Mouse (Mus musculus): ENCODE measurements around the gene Cd5. TPM values are rescaled to one million over a fixed set of nuclear protein-coding genes. Genes with fewer than 3 reads are reported as not detected.
A peak's percentile ranks its signal among the peaks of the same experiment; 100 is the strongest.

The Cd5 gene
- total RNA-seq, 2 experiments from 2014 or later = 0.14 to 0.28 TPM

DNA sequence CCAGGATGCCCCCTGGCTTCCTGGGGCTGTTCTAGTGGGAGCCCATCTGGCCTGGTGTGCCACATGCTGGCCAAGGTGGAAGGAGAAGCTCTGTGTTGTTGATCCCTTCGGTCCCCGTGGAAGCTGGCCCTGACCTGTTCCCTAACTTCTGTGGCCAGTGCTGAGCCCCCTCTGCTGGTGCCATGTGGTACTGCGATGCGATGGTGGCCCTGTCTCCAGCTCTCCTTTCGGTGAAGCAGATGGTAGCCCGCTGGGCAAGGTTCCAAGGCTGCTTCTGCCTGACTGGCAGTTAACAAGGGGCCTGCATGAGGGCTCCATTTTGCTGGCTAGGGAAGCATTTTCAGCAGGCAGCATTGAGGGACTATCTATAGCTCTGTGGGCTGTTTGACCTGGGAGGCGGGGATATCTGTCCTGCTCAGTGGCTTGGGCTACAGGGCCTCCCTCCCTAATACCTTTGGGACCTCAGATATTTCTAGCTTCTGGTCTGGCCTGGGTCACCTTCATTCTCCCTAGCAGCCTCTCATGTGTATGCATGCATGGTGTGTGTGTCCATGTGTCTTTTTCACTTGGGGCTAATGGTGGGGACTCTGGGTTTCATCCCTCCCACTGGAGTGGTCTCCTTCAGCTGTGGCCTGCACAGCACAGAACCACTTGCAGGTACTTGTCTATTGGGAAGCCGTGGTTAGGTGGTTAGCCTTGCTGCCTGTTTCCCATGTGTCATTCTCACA, 29.3 kb downstream of the Cd5 start:
- intact Hi-C loops (cut with DNase I) = loop anchor here (1.0 kb wide), 1 partner anchor 31 kb away; the partner anchor contains the start of gene Pga5

GRCm38 (mm10) chr19:10708900-10709299, 29.9 kb downstream of the Cd5 start:
- intact Hi-C loops (cut with DNase I) = loop anchor here (1.0 kb wide), 2 partner anchors 31 to 44 kb away; partner anchors contain the start of gene Pga5

More for the DNA sequence above, 29.3 kb downstream of the Cd5 start:
- peak; percentile 94 to 97 for DNase-seq

DNA sequence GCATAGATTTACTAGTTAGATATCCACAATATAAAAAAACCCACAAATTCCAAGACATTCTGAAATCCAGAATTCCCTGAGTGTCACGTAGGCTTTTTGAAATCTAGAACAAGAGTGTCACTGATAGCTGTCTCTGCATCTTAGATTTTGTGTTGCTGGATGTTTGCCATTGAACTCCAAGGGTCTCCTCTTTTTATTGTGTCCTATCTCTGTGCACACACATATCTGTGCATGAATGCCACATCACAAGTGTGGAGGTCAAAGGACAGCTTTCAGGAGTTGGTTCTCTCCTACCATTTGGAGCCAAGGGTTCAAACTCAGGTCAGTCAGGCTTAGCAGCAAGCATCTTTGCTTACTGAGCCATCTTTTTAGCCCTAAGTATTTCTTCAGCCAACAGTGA, 30.9 kb downstream of the Cd5 start:
- DNase-seq = no peak
- intact Hi-C loops (cut with DNase I) = loop anchor here (1.0 kb wide), 1 partner anchor 43 kb away; no protein-coding TSS in a partner anchor

More at GRCm38 (mm10) chr19:10708900-10709299, 29.9 kb downstream of the Cd5 start:
- DNase-seq = no peak

GRCm38 (mm10) chr19:10707087-10707875, 31.5 kb downstream of the Cd5 start:
- intact Hi-C loops (cut with DNase I) = no loop called here
- no peak for DNase-seq

- intact Hi-C loops (cut with DNase I) = no loop called here
- no peak for DNase-seq
Observed at GRCm38 (mm10) chr19:10703470-10703869, 35.3 kb downstream of the Cd5 start.

GRCm38 (mm10) chr19:10702125-10702524, 36.7 kb downstream of the Cd5 start:
- intact Hi-C loops (cut with DNase I) = no loop called here
- DNase-seq = no peak

DNA sequence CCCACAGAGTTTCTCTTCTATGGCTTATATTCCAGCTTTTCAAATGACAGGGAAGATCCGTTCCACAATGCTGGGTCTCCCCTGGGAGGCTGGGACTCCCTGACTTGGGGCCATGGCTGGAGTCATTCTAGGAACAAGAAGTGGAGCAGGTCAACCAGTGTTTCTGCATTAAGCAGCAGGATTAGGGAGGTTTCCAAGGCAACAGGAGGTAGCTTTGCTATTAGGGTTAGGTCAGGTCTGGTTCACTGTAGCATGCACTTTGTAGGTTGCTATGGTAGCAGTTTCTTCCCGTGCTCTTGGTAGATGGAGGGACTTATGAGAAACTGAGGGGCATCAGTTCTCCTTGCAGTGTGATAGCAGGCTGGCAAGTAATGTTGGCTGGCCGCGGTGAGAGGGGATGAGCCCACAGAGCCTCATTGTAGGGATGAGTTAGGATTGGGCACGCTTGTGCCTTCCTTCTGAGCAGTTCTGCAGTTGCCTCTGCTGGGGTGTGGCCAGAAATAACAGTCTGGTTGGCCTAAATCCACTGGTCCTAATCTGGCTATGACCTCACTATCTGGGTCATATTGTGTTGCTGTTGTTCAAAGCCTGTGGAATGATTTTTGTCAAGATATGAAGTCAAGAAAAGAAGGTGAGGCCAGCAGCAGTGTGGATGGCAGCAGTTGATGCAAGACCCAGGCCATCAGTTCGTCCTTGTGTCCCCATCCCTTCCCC, 37.6 kb downstream of the Cd5 start:
- intact Hi-C loops (cut with DNase I) = no loop called here
- peak in 1 of 2 experiments; percentile 46 for DNase-seq

DNA sequence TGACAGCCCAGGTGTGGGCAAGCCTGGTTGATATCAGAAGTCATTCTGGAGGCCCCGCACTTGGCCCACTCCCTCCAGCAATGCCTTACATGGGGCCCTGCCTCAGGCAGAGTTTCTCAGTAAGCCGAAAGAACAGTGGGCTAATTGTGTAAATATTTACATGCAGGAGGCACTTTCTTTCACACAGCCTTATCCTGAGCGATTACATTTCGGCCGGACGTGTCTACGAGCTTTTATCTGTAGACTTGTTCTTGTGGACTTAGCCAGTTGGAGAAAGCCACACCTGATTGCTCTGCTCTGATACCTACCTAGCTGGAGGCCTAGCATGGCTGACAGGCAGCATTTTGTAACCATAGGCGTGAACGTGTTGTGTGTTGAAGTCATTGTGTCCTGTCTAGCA, 39.0 kb downstream of the Cd5 start:
- intact Hi-C loops (cut with DNase I) = no loop called here
- DNase-seq = no peak

- intact Hi-C loops (cut with DNase I) = no loop called here
- no peak for DNase-seq
Observed at GRCm38 (mm10) chr19:10698131-10698991, 40.4 kb downstream of the Cd5 start.

- intact Hi-C loops (cut with DNase I) = no loop called here
- DNase-seq = no peak
Observed at GRCm38 (mm10) chr19:10695801-10696200, 43.0 kb downstream of the Cd5 start.

GRCm38 (mm10) chr19:10693926-10694682, 44.7 kb downstream of the Cd5 start:
- DNase-seq = no peak
- intact Hi-C loops (cut with DNase I) = no loop called here

DNA sequence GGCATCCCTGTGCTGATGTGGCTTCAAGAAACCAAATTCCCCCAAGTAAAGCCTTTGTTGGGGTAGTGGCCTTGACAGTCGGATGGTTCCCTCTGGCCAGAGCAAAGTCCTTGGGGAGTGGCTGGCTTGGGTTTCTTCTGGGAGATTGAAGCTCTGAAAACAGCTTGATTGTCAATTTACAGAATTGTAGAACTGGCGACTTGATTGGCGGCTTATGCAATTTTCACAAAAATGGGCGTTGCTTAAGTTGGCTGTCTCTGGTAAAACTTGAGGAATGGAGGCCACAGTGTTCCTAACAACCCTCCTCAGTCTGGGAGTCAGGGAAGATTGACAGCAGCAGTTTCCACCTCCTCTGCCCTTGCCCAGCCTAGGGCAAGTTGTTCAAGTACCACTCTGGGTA, 46.4 kb downstream of the Cd5 start:
- DNase-seq = no peak
- intact Hi-C loops (cut with DNase I) = no loop called here

DNA sequence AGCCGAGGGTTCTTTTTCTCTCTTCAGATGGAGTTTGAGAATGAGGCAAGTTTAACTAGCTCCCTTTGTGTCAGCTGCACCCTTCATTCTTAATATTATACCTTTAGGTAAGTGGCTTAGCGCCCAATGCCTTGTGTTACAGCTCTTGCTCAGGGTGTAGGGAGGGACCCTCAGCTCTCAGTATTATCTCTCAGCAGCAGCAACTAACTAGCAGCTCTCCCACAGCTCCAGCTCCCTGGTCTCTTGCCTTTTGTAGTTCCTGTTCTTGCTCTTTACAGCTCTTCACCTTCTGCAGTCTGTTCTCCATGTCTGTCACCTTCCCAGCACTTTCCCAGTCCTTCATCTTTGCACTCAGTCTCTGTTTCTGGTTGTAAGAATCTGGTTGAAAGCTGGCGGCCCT, 47.1 kb downstream of the Cd5 start:
- DNase-seq = no peak
- intact Hi-C loops (cut with DNase I) = no loop called here

- no peak for DNase-seq
- intact Hi-C loops (cut with DNase I) = no loop called here
Observed at GRCm38 (mm10) chr19:10691121-10691520, 47.7 kb downstream of the Cd5 start.

DNA sequence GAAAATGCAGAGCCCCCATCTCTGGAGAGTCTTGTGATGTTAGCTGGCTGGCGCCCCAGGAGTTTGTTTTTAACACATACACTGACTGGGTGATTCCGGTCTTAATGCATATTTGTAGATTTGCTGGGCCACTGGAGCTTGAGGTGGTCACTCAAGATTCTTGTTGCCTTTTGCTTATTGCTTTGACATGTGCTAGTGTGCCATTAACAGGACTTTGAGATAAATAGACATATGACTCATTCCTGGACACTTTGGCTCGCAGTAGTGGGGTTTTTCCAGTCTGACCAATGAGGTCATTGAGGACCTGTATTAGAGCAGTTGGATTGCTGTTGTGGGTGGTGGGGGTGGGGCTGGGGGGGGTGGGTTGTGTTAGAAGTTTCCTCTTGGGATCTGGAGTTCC, 48.5 kb downstream of the Cd5 start:
- DNase-seq = peak in 1 of 2 experiments; percentile 31
- intact Hi-C loops (cut with DNase I) = no loop called here

GRCm38 (mm10) chr19:10689470-10690166, 49.2 kb downstream of the Cd5 start:
- intact Hi-C loops (cut with DNase I) = no loop called here
- DNase-seq = no peak

DNA sequence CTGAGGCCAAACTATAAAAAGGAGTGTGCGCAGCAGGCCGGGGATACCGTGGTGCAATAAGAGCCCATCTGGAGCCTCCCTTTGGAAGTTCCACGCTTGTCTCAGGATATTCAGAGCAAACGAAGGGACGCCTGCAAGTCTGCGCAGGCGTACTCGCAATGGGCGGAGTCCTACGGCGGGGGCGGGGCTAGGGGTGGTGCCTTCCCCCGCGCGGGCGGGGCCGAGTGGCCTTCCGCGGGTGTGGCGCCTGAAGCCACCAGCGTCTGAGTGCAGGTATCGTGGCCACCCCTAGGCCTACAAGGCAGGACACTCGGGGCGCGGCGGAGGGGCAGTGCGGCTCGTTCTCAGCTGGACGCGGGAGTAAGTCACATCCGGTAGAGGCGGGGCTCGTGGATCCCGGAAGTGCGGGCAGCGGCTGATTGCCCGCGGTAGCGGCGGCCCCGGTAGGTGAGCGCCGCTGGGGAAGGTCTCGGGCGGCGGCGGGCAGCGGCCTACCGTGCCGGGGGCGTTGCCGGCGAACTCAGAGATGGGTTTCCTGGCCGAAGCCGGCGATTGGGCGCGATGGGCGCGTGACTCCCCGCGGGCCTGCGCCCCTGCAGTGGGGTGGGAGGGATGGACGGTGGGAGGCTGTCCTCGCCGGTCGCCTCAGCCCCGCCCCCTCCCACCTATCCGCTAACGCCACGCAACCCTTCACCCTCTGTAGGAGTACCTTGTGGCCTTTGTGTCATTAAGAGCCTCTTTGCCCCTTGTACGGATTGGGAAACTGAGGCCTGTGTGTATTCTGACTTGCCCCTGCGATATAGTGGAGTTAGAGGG, 50.1 kb downstream of the Cd5 start, which contains the start of gene Vps37c:
Gene Vps37c, plus strand, starts transcription at position 199 of the 816 bp plus-strand sequence.
- intact Hi-C loops (cut with DNase I) = no loop called here
- DNase-seq = peak; percentile 96 to 97

DNA sequence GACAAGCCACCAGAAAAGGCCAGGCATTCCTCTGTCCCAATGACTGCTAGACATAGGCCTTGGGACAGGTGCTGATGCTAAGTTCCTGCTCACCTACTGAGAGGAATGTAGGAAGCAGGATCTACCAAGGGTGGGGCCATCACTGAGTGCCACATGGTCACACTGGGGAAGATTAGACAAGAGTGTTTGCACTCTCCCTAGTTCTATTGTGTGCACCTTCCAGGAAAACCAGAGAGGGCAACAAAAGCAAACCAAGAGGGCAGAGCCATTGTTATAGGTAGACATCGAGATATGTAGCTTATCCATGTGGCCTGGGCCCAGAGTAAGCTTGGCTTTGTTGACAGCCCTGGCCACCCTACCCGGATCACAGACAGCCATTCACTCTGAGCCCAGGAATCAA, 53.1 kb downstream of the Cd5 start:
- DNase-seq = no peak
- intact Hi-C loops (cut with DNase I) = no loop called here
